Mouse (Mus musculus) midbrain, embryonic 16.5 days (tissue): ENCODE measurements around the gene Vgf. TPM values are rescaled to one million over a fixed set of nuclear protein-coding genes. Genes with fewer than 3 reads are reported as not detected.

Source experiments
- ATAC-seq: fragments of 200-750 bp; cut with Nextera tagmentation; 2 replicates; pipeline ENCODE4 v1.8.0; 2017; ENCODE audit warnings: moderate TSS enrichment
- H3K27ac ChIP-seq: fragments of 300-500 bp; sonication (generic); 2 replicates; pipeline ENCODE4 v1.5.1; 2014; ENCODE audit warnings: mild to moderate bottlenecking, low read length, mixed read lengths
- H3K27me3 ChIP-seq: fragments of 300-500 bp; sonication (generic); 2 replicates; pipeline ENCODE4 v1.6.1; 2014; ENCODE audit warnings: low read depth, low read length, mixed read lengths; ENCODE audit not compliant: control insufficient read depth, insufficient read depth
- H3K36me3 ChIP-seq: fragments of 300-500 bp; sonication (generic); 2 replicates; pipeline ENCODE4 v1.6.1; 2014; ENCODE audit warnings: mild to moderate bottlenecking, low read length, moderate library complexity, mixed read lengths; ENCODE audit not compliant: control insufficient read depth, insufficient read depth
- H3K4me1 ChIP-seq: fragments of 300-500 bp; sonication (generic); 2 replicates; pipeline ENCODE4 v1.6.1; 2014; ENCODE audit warnings: mild to moderate bottlenecking, low read length, mixed read lengths; ENCODE audit not compliant: control insufficient read depth, insufficient read depth
- H3K4me2 ChIP-seq: fragments of 300-500 bp; sonication (generic); 2 replicates; pipeline ENCODE4 v1.6.1; 2014; ENCODE audit warnings: mild to moderate bottlenecking, low read length, mixed read lengths
- H3K4me3 ChIP-seq: fragments of 300-500 bp; sonication (generic); 2 replicates; pipeline ENCODE4 v1.5.1; 2014; ENCODE audit warnings: low read depth, mild to moderate bottlenecking, low read length, moderate library complexity, mixed read lengths
- H3K9ac ChIP-seq: fragments of 300-500 bp; sonication (generic); 2 replicates; pipeline ENCODE4 v1.6.1; 2014; ENCODE audit warnings: low read depth, low read length, mixed read lengths
- H3K9me3 ChIP-seq: fragments of 300-500 bp; sonication (generic); replicated peaks from 2 replicates; pipeline ENCODE4 v1.6.1; 2014; ENCODE audit warnings: mild to moderate bottlenecking, low read length, mixed read lengths; ENCODE audit not compliant: control insufficient read depth, poor library complexity, severe bottlenecking
- WGBS: fragments of 180-500 bp; shearing (Covaris S2); extraction: QIAGEN DNeasy Blood & Tissue Kit; methylation state at CpG from one replicate; pipeline ENCODE4 v1.1.7; 2014; 5-methylcytosine and 5-hydroxymethylcytosine counted together
- polyA plus RNA-seq: library from polyadenylated mRNA; unstranded; fragments of >200 nt; fragmentation: Nextera tagmentation; extraction: Ambion mirVana; gene quantifications from 2 replicates; pipeline ENCODE4 v1.2.1, GENCODE M21; 2015

Gene Vgf
- polyA plus RNA-seq, 1 experiment from 2014 or later: 15.6 TPM

- ATAC-seq: no peak
- Histone ChIP-seq H3K4me2 (no peak overlapping the region), H3K27me3 (no peaks in the 10 kb centered on the region), H3K9ac (no peak overlapping the region), H3K27ac (no peak overlapping the region), H3K4me3 (no peak overlapping the region), H3K36me3 (no peaks in the 10 kb centered on the region), H3K4me1 (no peaks in the 10 kb centered on the region), H3K9me3 (no peaks in the 10 kb centered on the region)
- WGBS: 89% methylated on average over 7 of the region's 7 CpGs
Observed at GRCm38 (mm10) chr5:137054299-137054698, 28.1 kb downstream of the Vgf start.

- Histone ChIP-seq H3K36me3 (no peaks in the 10 kb centered on the region), H3K4me1 (no peaks in the 10 kb centered on the region), H3K27me3 (no peaks in the 10 kb centered on the region), H3K9ac (no peak overlapping the region), H3K4me2 (no peak overlapping the region), H3K9me3 (no peaks in the 10 kb centered on the region), H3K27ac (no peak overlapping the region), H3K4me3 (no peak overlapping the region)
- ATAC-seq: no peak
- WGBS: 84% methylated on average over 5 of the region's 5 CpGs
Observed at GRCm38 (mm10) chr5:137054873-137055272, 28.7 kb downstream of the Vgf start.

GRCm38 (mm10) chr5:137061809-137062481 is 35.8 kb downstream of the Vgf start:
- no peak for ATAC-seq
- 29% methylated on average over 10 of the region's 12 CpGs for WGBS
- H3K4me1 ChIP-seq: no peaks in the 10 kb centered on the region

GRCm38 (mm10) chr5:137062601-137063000 is 36.4 kb downstream of the Vgf start:
- no peak overlapping the region for H3K9ac ChIP-seq
- H3K27me3 ChIP-seq: no peaks in the 10 kb centered on the region
- no peaks in the 10 kb centered on the region for H3K36me3 ChIP-seq
- no peak overlapping the region for H3K27ac ChIP-seq
- H3K9me3 ChIP-seq: no peaks in the 10 kb centered on the region
- no peaks in the 10 kb centered on the region for H3K4me1 ChIP-seq
- H3K4me2 ChIP-seq: no peak overlapping the region
- ATAC-seq: no peak
- 83% methylated on average over 5 of the region's 5 CpGs for WGBS
- H3K4me3 ChIP-seq: no peak overlapping the region

More at GRCm38 (mm10) chr5:137061809-137062481, 35.8 kb downstream of the Vgf start:
- Histone ChIP-seq H3K9me3 (no peaks in the 10 kb centered on the region), H3K4me3 (no peak overlapping the region), H3K9ac (no peak overlapping the region), H3K27ac (no peak overlapping the region), H3K36me3 (no peaks in the 10 kb centered on the region), H3K4me2 (no peak overlapping the region), H3K27me3 (no peaks in the 10 kb centered on the region)

DNA sequence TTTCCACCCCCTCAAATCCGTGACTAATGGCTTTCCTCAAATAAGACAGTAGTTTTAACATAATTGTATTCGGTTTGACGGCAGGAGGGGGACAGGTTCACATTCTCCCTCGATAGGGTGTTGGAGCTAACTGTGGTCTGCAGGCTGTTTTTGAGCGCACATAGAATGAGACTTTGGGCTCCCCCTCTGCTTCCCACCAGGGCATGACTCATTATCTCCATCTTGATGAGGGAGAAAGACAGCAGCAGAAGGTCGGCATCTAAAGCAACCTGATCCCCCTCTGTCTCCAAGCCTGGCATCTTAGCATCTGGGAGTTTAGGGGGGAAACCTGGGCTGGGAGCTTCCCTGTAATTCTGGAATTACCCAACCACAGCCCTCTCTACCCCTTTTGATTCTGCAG is 39.3 kb downstream of the Vgf start:
- H3K4me3 ChIP-seq: no peak overlapping the region
- H3K36me3 ChIP-seq: no peaks in the 10 kb centered on the region
- no peak overlapping the region for H3K9ac ChIP-seq
- no peak for ATAC-seq
- H3K4me2 ChIP-seq: no peak overlapping the region
- H3K27me3 ChIP-seq: no peaks in the 10 kb centered on the region
- no peak overlapping the region for H3K27ac ChIP-seq
- 55% methylated on average over 6 of the region's 6 CpGs for WGBS
- no peaks in the 10 kb centered on the region for H3K4me1 ChIP-seq
- no peaks in the 10 kb centered on the region for H3K9me3 ChIP-seq

DNA sequence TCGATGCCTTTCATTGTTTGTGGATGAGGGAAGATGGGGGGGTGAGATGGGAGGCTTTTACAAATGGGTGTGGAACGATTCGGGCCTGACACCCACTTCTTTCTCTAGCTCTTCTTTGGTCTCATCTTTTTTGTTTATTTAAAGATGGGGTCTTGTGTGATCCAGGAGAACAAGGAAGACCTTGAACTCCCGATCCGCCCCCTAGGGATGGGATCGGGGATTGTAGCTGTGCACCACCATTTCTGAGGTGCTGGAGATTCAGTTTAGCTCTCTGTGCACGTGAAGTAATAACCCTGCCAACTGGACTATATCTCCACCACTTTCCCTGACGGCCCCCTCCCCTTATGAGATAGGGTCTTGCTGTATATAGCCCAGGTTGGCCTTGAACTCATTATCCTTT is 39.7 kb downstream of the Vgf start:
- Histone ChIP-seq H3K4me3 (no peak overlapping the region), H3K9ac (no peak overlapping the region), H3K36me3 (no peaks in the 10 kb centered on the region), H3K4me1 (no peaks in the 10 kb centered on the region), H3K27ac (no peak overlapping the region), H3K4me2 (no peak overlapping the region), H3K27me3 (no peaks in the 10 kb centered on the region), H3K9me3 (no peaks in the 10 kb centered on the region)
- WGBS: 71% methylated on average over 8 of the region's 8 CpGs
- ATAC-seq: no peak

DNA sequence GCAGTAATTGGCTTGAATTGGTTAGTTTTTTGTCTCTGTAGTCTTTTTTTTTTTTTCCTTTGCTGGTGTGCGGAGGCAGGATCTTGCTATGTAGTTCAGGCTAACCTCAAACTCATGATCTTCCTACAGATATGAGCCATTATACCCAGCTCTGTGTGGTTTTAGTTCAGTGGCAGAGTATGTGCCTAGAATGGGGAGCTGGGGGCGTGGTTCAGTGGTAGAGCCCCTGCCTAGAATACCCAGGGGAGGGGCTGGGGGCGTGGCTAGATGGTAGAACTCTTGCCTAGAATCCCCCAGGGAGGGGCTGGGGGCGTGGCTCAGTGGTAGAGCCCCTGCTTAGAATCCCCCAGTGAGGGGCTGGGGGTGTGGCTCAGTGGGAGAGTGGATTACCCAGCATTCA is 42.5 kb downstream of the Vgf start:
- no peak for ATAC-seq
- no peak overlapping the region for H3K9ac ChIP-seq
- H3K9me3 ChIP-seq: no peaks in the 10 kb centered on the region
- H3K4me3 ChIP-seq: no peak overlapping the region
- WGBS: 71% methylated on average over 4 of the region's 4 CpGs
- H3K27me3 ChIP-seq: no peaks in the 10 kb centered on the region
- H3K36me3 ChIP-seq: no peaks in the 10 kb centered on the region
- H3K4me2 ChIP-seq: no peak overlapping the region
- no peak overlapping the region for H3K27ac ChIP-seq
- peaks cover 9% of the 10 kb centered on the region; the same call in 1 of the 2 replicates for H3K4me1 ChIP-seq

DNA sequence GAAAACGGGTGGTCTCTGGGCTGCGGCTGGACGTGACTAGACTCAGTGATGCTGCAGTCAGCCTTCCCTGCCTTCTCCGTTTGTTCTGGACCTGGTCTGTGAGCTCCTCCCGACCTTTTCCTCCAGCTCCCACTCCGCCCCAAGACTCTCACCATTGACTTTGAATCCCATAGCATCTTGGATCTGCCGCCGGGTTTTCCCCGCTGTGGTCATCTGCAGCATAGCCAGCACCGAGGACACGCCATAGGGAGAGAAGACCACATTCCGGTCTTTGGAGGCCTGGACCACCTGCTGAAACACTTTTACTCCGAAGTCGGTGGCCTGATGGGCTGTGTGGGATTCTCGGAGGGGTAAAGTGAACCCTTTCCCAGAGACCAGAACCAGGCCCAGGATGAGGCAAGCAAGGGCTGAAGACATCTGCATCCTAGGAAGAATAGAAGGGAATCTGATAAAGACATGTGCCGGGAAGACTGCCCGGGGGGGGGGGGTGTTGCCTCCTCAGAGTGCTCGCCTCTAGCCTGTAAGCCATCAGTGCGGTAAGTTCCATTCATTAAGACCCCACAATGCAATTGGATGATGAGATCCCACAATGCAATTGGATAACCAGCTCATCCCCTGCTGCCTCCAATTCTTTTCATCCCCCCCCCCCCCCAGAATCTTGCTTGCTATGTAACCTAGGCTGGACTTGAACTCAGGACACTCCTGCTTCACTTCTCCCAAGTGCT is 44.9 kb downstream of the Vgf start:
- Histone ChIP-seq H3K9me3 (no peaks in the 10 kb centered on the region), H3K4me1 (peaks cover 11% of the 10 kb centered on the region; the same call in 1 of the 2 replicates), H3K4me3 (no peak overlapping the region), H3K4me2 (no peak overlapping the region), H3K36me3 (no peaks in the 10 kb centered on the region), H3K27ac (no peak overlapping the region), H3K27me3 (no peaks in the 10 kb centered on the region), H3K9ac (no peak overlapping the region)
- no peak for ATAC-seq
- WGBS: 84% methylated on average over 19 of the region's 19 CpGs
